Mouse (Mus musculus) cerebellum, adult 9-11 months (tissue): ENCODE measurements at regions not wholly inside any gene's neighbourhood (a gene's known extent, or its start where the extent isn't known, plus 50 kb on each side); places are given as distances from the start of the nearest gene placed in this dataset.

Experiments
- DNase-seq: peaks from one replicate; pipeline ENCODE4 v3.0.0; 2022

- DNase-seq, result no peak
Measured at GRCm38 (mm10) chr5:45923907-45924594, 66.6 kb upstream of the Lcorl start.
